Mouse (Mus musculus) bone marrow, adult 2 months (tissue): Measurements from ENCODE around the gene Rdh16.

ENCODE experiments used
- CTCF ChIP-seq: fragments of 200-500 bp; IDR thresholded peaks from 2 replicates; pipeline ENCODE4 v1.5.1; 2011; ENCODE audit warnings: low read length, control low read depth; ENCODE audit not compliant: control insufficient read depth, insufficient read depth
- POLR2A ChIP-seq: fragments of 200-500 bp; IDR thresholded peaks from 2 replicates; pipeline ENCODE4 v1.6.1; 2011; ENCODE audit warnings: low read depth, mild to moderate bottlenecking, control low read depth, low read length, borderline replicate concordance; ENCODE audit not compliant: control insufficient read depth

GRCm38 (mm10) chr10:127872484-127872883 lies 71.5 kb downstream of the Rdh16 start:
- no peak for TF ChIP-seq CTCF
- TF ChIP-seq POLR2A = no peak
